Mouse (Mus musculus): ENCODE results near the gene Zfp456. TPM values are rescaled to one million over a fixed set of nuclear protein-coding genes. Genes with fewer than 3 reads are reported as not detected.
A peak's percentile ranks its signal among the peaks of the same experiment; 100 is the strongest.
"Not testable (repeated sequence)": the region's sequence is repeated elsewhere in the genome, so short reads cannot be mapped to it uniquely, and the experiment has no call there.

Gene Zfp456
- polyA plus RNA-seq, 1 experiment from 2014 or later = 0.47 TPM

DNA sequence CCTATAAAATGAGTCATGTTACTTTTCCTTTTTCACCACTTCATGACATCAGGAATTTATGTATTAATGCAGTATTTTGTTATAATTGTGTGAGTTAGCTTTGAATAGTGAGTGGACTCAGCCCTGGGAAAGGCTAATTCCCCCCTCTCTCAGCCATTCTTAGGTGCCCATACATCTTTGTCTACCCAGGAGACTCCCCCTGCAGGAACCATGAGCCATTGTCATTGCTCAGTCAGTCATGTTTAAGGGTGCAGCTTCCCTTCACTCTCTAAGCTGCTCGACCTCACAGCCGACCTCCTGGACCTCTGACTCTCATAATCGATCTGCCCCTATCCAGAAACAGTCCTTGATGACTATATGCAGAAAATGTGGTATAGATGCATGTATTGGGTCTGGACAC is 645 bp upstream of the Zfp456 start:
- ATAC-seq (ENCODE audit: low read depth); H3K27ac ChIP-seq (ENCODE audit: low read length); H3K36me3 ChIP-seq (ENCODE audit: control insufficient read depth, insufficient read depth); H3K9me3 ChIP-seq (replicated peaks; ENCODE audit: control insufficient read depth, low read length); H3K4me3 ChIP-seq (ENCODE audit: low read depth, low read length); H3K27me3 ChIP-seq (ENCODE audit: control insufficient read depth, insufficient read depth, low read depth, low read length); H3K9ac ChIP-seq (ENCODE audit: low read depth, low read length); H3K4me2 ChIP-seq (ENCODE audit: low read depth, low read length); H3K4me1 ChIP-seq (ENCODE audit: control insufficient read depth, low read depth, low read length): not testable (repeated sequence)
- 52% methylated on average over 3 of the region's 3 CpGs for WGBS (ENCODE audit: insufficient replicate concordance)

DNA sequence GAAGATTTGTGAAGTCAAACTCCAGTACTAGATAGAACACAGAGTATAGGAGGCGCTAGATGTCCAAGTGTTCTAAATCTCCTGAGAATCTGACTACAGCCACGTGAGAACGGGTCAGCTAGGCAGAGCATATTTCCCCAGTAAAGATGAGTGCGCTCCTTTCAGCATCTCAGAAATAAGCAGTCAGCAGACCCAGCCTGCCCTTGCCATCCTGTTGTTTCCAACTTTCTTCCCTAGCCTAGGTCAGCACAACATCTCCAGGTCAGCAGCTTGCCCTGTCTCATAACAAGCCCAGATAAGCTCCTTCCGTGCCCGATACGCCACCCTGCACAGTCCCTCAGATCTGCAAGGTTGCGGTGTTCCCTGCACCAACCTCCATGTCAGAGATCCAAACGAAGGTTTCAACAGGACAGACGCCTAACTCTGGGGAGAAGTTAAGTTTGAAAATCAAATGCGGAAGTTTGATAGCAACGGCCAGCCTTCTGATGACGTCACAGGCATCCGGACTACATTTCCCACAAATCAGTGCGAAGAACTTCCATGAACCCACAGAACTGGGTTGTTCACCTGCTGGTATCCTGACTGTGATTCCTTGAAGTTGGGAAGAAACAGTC is 15.4 kb downstream of the Zfp456 start, which contains the start of the genes Gm28044 and Zfp953:
Gm28044 (minus strand) TSS at position 406 of the 614 bp plus-strand sequence.
Zfp953 (minus strand) TSS at position 475 of the 614 bp plus-strand sequence.
- peak within 1 kb of the TSS; percentile 51 for H3K4me2 ChIP-seq (ENCODE audit: low read depth, low read length)
- H3K9ac ChIP-seq (ENCODE audit: low read depth, low read length) = peak within 1 kb of the TSS; percentile 77
- H3K27me3 ChIP-seq (ENCODE audit: control insufficient read depth, insufficient read depth, low read depth, low read length) = no peaks in the 10 kb centered on the region
- peaks cover 7% of the 10 kb centered on the region for H3K4me1 ChIP-seq (ENCODE audit: control insufficient read depth, low read depth, low read length)
- ATAC-seq (ENCODE audit: low read depth) = peak; percentile 81
- no peaks in the 10 kb centered on the region for H3K36me3 ChIP-seq (ENCODE audit: control insufficient read depth, insufficient read depth)
- WGBS (ENCODE audit: insufficient replicate concordance) = under 1% methylated on average over 15 of the region's 15 CpGs
- H3K27ac ChIP-seq (ENCODE audit: low read length) = peak within 1 kb of the TSS; percentile 68
- peak within 1 kb of the TSS; percentile 78 for H3K4me3 ChIP-seq (ENCODE audit: low read depth, low read length)
- no peaks in the 10 kb centered on the region for H3K9me3 ChIP-seq (replicated peaks; ENCODE audit: control insufficient read depth, low read length)

DNA sequence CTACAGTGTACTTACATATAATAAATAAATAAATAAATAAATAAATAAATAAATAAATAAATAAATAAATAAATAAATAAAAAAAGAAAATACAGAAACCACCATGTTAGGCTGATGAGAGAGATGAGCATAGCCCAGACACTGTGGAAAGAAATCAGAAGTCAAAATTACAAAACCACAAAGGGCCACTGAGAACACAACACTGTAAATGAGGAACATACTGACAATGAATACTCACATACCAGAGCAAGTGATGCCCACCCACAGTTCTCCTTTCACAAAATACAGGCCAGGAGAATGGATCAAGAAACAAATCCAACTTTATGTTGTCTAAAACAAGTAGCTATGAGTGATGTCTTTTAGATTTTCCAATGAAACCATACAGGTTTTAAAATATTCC is 23.8 kb downstream of the Zfp456 start:
- Histone ChIP-seq H3K36me3 (ENCODE audit: control insufficient read depth, insufficient read depth) (no peaks in the 10 kb centered on the region), H3K4me2 (ENCODE audit: low read depth, low read length) (no peak overlapping the region), H3K27ac (ENCODE audit: low read length) (no peak overlapping the region), H3K9me3 (replicated peaks; ENCODE audit: control insufficient read depth, low read length) (no peaks in the 10 kb centered on the region), H3K9ac (ENCODE audit: low read depth, low read length) (no peak overlapping the region), H3K27me3 (ENCODE audit: control insufficient read depth, insufficient read depth, low read depth, low read length) (no peaks in the 10 kb centered on the region), H3K4me1 (ENCODE audit: control insufficient read depth, low read depth, low read length) (no peaks in the 10 kb centered on the region), H3K4me3 (ENCODE audit: low read depth, low read length) (no peak overlapping the region)
- ATAC-seq (ENCODE audit: low read depth) = no peak

DNA sequence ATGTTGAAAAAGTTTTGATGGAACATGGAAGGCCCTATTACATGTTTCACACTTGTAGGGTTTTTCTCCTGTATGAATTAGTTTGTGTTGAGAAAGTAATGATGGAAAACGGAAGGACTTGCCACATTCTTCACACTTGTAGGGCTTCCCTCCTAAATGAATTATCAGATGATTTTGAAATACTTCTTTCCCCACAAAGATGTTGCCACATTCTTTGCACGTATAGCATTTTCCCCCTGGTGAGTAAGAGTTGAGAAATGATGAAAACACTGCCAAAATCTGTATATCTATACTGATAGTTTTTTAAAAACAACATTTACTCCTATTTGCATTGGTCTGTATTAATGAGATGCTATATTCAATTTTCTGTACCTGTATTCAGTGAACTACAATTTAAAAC is 32.2 kb downstream of the Zfp456 start:
- H3K36me3 ChIP-seq (ENCODE audit: control insufficient read depth, insufficient read depth) = peaks cover 2% of the 10 kb centered on the region
- H3K9me3 ChIP-seq (replicated peaks; ENCODE audit: control insufficient read depth, low read length) = no peaks in the 10 kb centered on the region
- no peak overlapping the region for H3K27ac ChIP-seq (ENCODE audit: low read length)
- H3K4me3 ChIP-seq (ENCODE audit: low read depth, low read length) = no peak overlapping the region
- no peak overlapping the region for H3K9ac ChIP-seq (ENCODE audit: low read depth, low read length)
- H3K27me3 ChIP-seq (ENCODE audit: control insufficient read depth, insufficient read depth, low read depth, low read length) = no peaks in the 10 kb centered on the region
- 75% methylated on average over 2 of the region's 2 CpGs for WGBS (ENCODE audit: insufficient replicate concordance)
- H3K4me2 ChIP-seq (ENCODE audit: low read depth, low read length) = no peak overlapping the region
- no peak for ATAC-seq (ENCODE audit: low read depth)
- H3K4me1 ChIP-seq (ENCODE audit: control insufficient read depth, low read depth, low read length) = no peaks in the 10 kb centered on the region

DNA sequence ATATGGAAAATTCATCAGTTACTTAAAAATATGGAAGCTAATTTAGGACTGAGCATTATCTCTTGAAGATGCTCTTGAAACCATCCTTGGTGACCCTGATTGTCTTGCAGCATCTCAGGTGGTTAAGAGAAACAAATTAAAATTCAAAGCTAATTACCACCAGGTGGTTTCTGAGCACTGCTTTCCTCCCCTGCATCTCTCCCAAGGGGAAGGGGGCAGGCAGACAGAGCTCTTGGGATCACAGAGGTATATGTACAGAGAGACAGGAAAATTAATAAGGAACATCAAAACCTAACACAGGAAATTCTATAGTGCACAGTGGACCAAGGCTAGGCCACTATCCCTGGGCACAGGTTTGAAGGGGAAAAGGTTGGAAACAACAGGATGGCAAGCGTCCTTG is 42.7 kb downstream of the Zfp456 start:
- peak overlapping the region; percentile 50 for H3K4me2 ChIP-seq (ENCODE audit: low read depth, low read length)
- H3K9me3 ChIP-seq (replicated peaks; ENCODE audit: control insufficient read depth, low read length) = no peaks in the 10 kb centered on the region
- no peak overlapping the region; the same call in 1 of the 2 replicates for H3K27ac ChIP-seq (ENCODE audit: low read length)
- H3K27me3 ChIP-seq (ENCODE audit: control insufficient read depth, insufficient read depth, low read depth, low read length) = no peaks in the 10 kb centered on the region
- no peaks in the 10 kb centered on the region for H3K36me3 ChIP-seq (ENCODE audit: control insufficient read depth, insufficient read depth)
- WGBS (ENCODE audit: insufficient replicate concordance) = 48% methylated on average over 1 of the region's 1 CpGs
- peak overlapping the region; percentile 55 for H3K9ac ChIP-seq (ENCODE audit: low read depth, low read length)
- ATAC-seq (ENCODE audit: low read depth) = no peak
- peak overlapping the region; percentile 64 for H3K4me3 ChIP-seq (ENCODE audit: low read depth, low read length)
- H3K4me1 ChIP-seq (ENCODE audit: control insufficient read depth, low read depth, low read length) = peaks cover 6% of the 10 kb centered on the region

DNA sequence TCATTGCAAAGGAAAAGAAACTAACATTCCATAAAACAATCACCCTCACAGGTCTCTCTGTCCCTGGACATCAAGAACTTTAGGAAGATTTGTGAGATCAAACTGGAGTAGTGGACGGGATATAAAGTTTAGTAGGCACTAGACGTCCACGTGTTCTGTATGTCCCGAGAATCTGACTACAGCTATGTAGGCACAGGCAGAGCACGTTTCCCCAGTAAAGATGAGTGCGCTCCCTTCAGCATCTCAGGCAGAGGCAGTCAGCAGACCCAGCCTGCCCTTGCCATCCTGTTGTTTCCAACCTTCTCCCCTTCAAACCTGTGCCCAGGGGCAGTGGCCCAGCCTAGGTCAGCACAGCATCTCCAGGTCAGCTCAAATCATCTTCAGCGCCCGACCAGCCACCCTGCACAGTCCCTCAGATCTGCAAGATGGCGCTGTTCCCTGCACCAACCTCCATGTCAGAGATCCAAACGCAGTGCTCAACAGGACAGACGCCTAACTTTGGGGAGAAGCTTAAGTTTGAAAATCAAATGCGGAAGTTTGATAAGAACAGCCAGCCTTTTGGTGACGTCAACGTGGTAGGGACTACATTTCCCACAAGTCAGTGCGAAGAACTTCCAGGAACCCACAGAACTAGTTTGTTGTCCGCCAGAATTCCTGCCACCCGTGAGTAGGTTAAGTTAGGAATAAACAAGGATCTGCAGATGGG is 43.4 kb downstream of the Zfp456 start, which contains the start of gene Zfp595:
Zfp595 (minus strand) TSS at position 552 of the 706 bp plus-strand sequence.
- peak; percentile 90 for ATAC-seq (ENCODE audit: low read depth)
- H3K4me3 ChIP-seq (ENCODE audit: low read depth, low read length) = peak within 1 kb of the TSS; percentile 64
- H3K9ac ChIP-seq (ENCODE audit: low read depth, low read length) = peak within 1 kb of the TSS; percentile 55
- H3K4me1 ChIP-seq (ENCODE audit: control insufficient read depth, low read depth, low read length) = peaks cover 6% of the 10 kb centered on the region
- H3K27me3 ChIP-seq (ENCODE audit: control insufficient read depth, insufficient read depth, low read depth, low read length) = no peaks in the 10 kb centered on the region
- WGBS (ENCODE audit: insufficient replicate concordance) = 10% methylated on average over 17 of the region's 17 CpGs
- H3K36me3 ChIP-seq (ENCODE audit: control insufficient read depth, insufficient read depth) = no peaks in the 10 kb centered on the region
- peak within 1 kb of the TSS; percentile 50 for H3K4me2 ChIP-seq (ENCODE audit: low read depth, low read length)
- H3K9me3 ChIP-seq (replicated peaks; ENCODE audit: control insufficient read depth, low read length) = no peaks in the 10 kb centered on the region
- H3K27ac ChIP-seq (ENCODE audit: low read length) = peak within 1 kb of the TSS; percentile 55; the same call in 1 of the 2 replicates

Other genes starting within 250 kb of the Zfp456 start
- gene Rsl1, start 202.6 kb downstream of the Zfp456 start, polyA plus RNA-seq (2015; fragmentation: Nextera tagmentation; extraction: Ambion mirVana) = 1.3 TPM in 2 replicates
- gene Zfp455, start 181.3 kb downstream of the Zfp456 start, polyA plus RNA-seq (2015; fragmentation: Nextera tagmentation; extraction: Ambion mirVana) = 0.28 and 0.35 TPM in 2 replicates
- 0.41 and 0.50 TPM in 2 replicates for gene Zfp458, start 97.3 kb downstream of the Zfp456 start, polyA plus RNA-seq (2015; fragmentation: Nextera tagmentation; extraction: Ambion mirVana)
- gene Zfp457, start 69.3 kb downstream of the Zfp456 start, polyA plus RNA-seq (2015; fragmentation: Nextera tagmentation; extraction: Ambion mirVana) = 0.46 TPM in 1 of 2 replicates, not detected in the other
- 0.65 and 0.75 TPM in 2 replicates for gene Zfp595, start 43.2 kb downstream of the Zfp456 start, polyA plus RNA-seq (2015; fragmentation: Nextera tagmentation; extraction: Ambion mirVana)
- gene Gm28044, start 15.3 kb downstream of the Zfp456 start, polyA plus RNA-seq (2015; fragmentation: Nextera tagmentation; extraction: Ambion mirVana) = 0.19 TPM in 1 of 2 replicates, not detected in the other
- gene Zfp953, start 15.2 kb downstream of the Zfp456 start, polyA plus RNA-seq (2015; fragmentation: Nextera tagmentation; extraction: Ambion mirVana) = 0.62 and 0.63 TPM in 2 replicates
- 0.13 and 0.35 TPM in 2 replicates for gene Gm28041, start 77 bp downstream of the Zfp456 start, polyA plus RNA-seq (2015; fragmentation: Nextera tagmentation; extraction: Ambion mirVana)
- gene Zfp429, start 24.0 kb upstream of the Zfp456 start, polyA plus RNA-seq (2015; fragmentation: Nextera tagmentation; extraction: Ambion mirVana) = 1.5 and 2.1 TPM in 2 replicates
- 0.09 and 0.14 TPM in 2 replicates for gene Zfp459, start 45.6 kb upstream of the Zfp456 start, polyA plus RNA-seq (2015; fragmentation: Nextera tagmentation; extraction: Ambion mirVana)
- 7.3 and 7.7 TPM in 2 replicates for gene Zfp874a, start 75.8 kb upstream of the Zfp456 start, polyA plus RNA-seq (2015; fragmentation: Nextera tagmentation; extraction: Ambion mirVana)
- gene Zfp874b, start 108.4 kb upstream of the Zfp456 start, polyA plus RNA-seq (2015; fragmentation: Nextera tagmentation; extraction: Ambion mirVana) = 3.0 and 3.2 TPM in 2 replicates
- gene Zfp58, start 124.7 kb upstream of the Zfp456 start, polyA plus RNA-seq (2015; fragmentation: Nextera tagmentation; extraction: Ambion mirVana) = 2.3 and 3.0 TPM in 2 replicates
- not detected in 2 replicates for gene Gm26965, start 150.3 kb upstream of the Zfp456 start, polyA plus RNA-seq (2015; fragmentation: Nextera tagmentation; extraction: Ambion mirVana)
- 6.3 and 7.8 TPM in 2 replicates for gene Zfp87, start 150.4 kb upstream of the Zfp456 start, polyA plus RNA-seq (2015; fragmentation: Nextera tagmentation; extraction: Ambion mirVana)
- 3.9 and 4.0 TPM in 2 replicates for gene Zfp748, start 178.0 kb upstream of the Zfp456 start, polyA plus RNA-seq (2015; fragmentation: Nextera tagmentation; extraction: Ambion mirVana)
- gene Zfp729b, start 233.9 kb upstream of the Zfp456 start, polyA plus RNA-seq (2015; fragmentation: Nextera tagmentation; extraction: Ambion mirVana) = 1.1 TPM in 2 replicates

All from liver, embryonic 16.5 days (tissue).